Mouse (Mus musculus): ENCODE measurements around the gene Asna1.

- TF ChIP-seq CTCF (conservative IDR thresholded peaks at IDR 0.05; ENCODE audit: low read length) (no peak), NANOG (IDR thresholded peaks at IDR 0.05; ENCODE audit: borderline replicate concordance, low read length) (no peak)
These were observed 28.1 kb downstream of the Asna1 start for GRCm38 (mm10) chr8:84996978-84997377.
